Mouse (Mus musculus) hindbrain, embryonic 16.5 days (tissue): ENCODE results near the gene Reep3. TPM values are rescaled to one million over a fixed set of nuclear protein-coding genes. Genes with fewer than 3 reads are reported as not detected.

ENCODE experiments used
- ATAC-seq: fragments of 200-750 bp; cut with Nextera tagmentation; 2 replicates; pipeline ENCODE4 v1.8.0; 2017; ENCODE audit warnings: moderate TSS enrichment, moderate library complexity
- H3K27ac ChIP-seq: fragments of 300-500 bp; sonication (generic); 2 replicates; pipeline ENCODE4 v1.5.1; 2014; ENCODE audit warnings: low read depth, mild to moderate bottlenecking, control low read depth, low read length, moderate library complexity
- H3K27me3 ChIP-seq: fragments of 300-500 bp; sonication (generic); replicated peaks from 2 replicates; pipeline ENCODE4 v1.6.1; 2014; ENCODE audit warnings: low read length; ENCODE audit not compliant: control insufficient read depth, insufficient read depth
- H3K36me3 ChIP-seq: fragments of 300-500 bp; sonication (generic); 2 replicates; pipeline ENCODE4 v1.6.1; 2014; ENCODE audit warnings: mild to moderate bottlenecking, low read length, moderate library complexity, mixed read lengths; ENCODE audit not compliant: control insufficient read depth, insufficient read depth
- H3K4me1 ChIP-seq: fragments of 300-500 bp; sonication (generic); 2 replicates; pipeline ENCODE4 v1.6.1; 2014; ENCODE audit warnings: low read depth, low read length; ENCODE audit not compliant: control insufficient read depth, insufficient read depth
- H3K4me2 ChIP-seq: fragments of 300-500 bp; sonication (generic); 2 replicates; pipeline ENCODE4 v1.6.1; 2014; ENCODE audit warnings: mild to moderate bottlenecking, low read length, control low read depth, moderate library complexity
- H3K4me3 ChIP-seq: fragments of 300-500 bp; sonication (generic); 2 replicates; pipeline ENCODE4 v1.5.1; 2014; ENCODE audit warnings: mild to moderate bottlenecking, low read length, control low read depth, moderate library complexity
- H3K9ac ChIP-seq: fragments of 300-500 bp; sonication (generic); 2 replicates; pipeline ENCODE4 v1.6.1; 2014; ENCODE audit warnings: low read depth, mild to moderate bottlenecking, control low read depth, low read length, moderate library complexity
- H3K9me3 ChIP-seq: fragments of 300-500 bp; sonication (generic); 2 replicates; pipeline ENCODE4 v1.6.1; 2014; ENCODE audit warnings: mild to moderate bottlenecking, low read length, moderate library complexity; ENCODE audit not compliant: control insufficient read depth
- WGBS: fragments of 180-500 bp; shearing (Covaris S2); extraction: QIAGEN DNeasy Blood & Tissue Kit; methylation state at CpG from one replicate; pipeline ENCODE4 v1.1.7; 2014; 5-methylcytosine and 5-hydroxymethylcytosine counted together
- polyA plus RNA-seq: library from polyadenylated mRNA; unstranded; fragments of >200 nt; fragmentation: Nextera tagmentation; extraction: Ambion mirVana; gene quantifications from 2 replicates; pipeline ENCODE4 v1.2.1, GENCODE M21; 2015

The Reep3 gene
- polyA plus RNA-seq, 1 experiment from 2014 or later, result 32.7 TPM

DNA sequence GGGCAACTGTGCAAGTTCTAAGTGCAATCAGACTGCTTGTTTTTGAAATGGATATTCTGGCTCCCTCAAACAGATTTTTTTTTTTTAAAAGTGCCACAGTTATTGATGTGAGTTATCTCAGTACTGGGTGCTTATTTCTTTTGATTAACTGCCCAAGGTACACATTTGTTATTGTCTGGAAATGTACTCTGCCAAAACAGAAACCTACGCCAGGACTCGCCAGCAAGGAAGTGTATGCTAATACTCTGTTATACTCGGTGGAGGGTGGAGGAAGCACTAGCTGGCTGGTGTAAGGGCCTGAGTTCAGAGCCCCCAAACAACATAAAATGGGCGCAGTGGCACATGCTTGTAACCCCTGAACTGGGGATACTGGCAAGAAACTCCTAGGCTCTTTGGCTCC lies 34.9 kb downstream of the Reep3 start:
- peak overlapping the region; percentile 31 for H3K4me2 ChIP-seq
- H3K4me3 ChIP-seq, result no peak overlapping the region
- H3K4me1 ChIP-seq, result peaks cover 26% of the 10 kb centered on the region
- H3K27me3 ChIP-seq, result no peaks in the 10 kb centered on the region
- no peak overlapping the region for H3K9ac ChIP-seq
- H3K36me3 ChIP-seq, result no peaks in the 10 kb centered on the region
- peak; percentile 13; the same call in 1 of the 2 replicates for ATAC-seq
- 44% methylated on average over 4 of the region's 4 CpGs for WGBS
- peak overlapping the region; percentile 71 for H3K27ac ChIP-seq
- no peaks in the 10 kb centered on the region for H3K9me3 ChIP-seq

DNA sequence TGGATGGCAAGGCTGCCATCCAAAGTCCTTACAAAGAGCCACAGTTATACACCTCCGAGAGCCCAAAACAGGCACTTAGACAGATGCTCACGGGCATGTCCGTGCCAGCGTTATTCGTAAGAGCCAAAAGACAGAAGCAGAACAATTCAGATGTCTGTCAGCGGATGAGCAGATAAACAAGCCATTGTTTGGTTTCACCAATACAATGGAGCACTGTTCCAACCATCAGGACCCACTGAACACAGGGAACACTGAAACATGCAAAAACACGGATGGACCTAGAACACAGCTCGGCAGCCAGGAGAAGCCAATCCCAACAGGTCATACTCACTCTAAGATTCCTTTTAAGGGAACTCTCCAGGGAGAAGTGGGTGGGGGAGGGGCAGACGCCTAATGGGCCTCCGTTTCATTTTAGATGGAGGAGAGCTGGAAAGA lies 35.4 kb downstream of the Reep3 start:
- Histone ChIP-seq H3K4me3 (no peak overlapping the region), H3K36me3 (no peaks in the 10 kb centered on the region), H3K9me3 (no peaks in the 10 kb centered on the region), H3K27me3 (no peaks in the 10 kb centered on the region), H3K27ac (peak overlapping the region; percentile 71), H3K9ac (peak overlapping the region; percentile 9; the same call in 1 of the 2 replicates), H3K4me1 (peaks cover 24% of the 10 kb centered on the region), H3K4me2 (peak overlapping the region; percentile 31)
- no peak; the same call in 1 of the 2 replicates for ATAC-seq
- WGBS, result 19% methylated on average over 10 of the region's 10 CpGs

DNA sequence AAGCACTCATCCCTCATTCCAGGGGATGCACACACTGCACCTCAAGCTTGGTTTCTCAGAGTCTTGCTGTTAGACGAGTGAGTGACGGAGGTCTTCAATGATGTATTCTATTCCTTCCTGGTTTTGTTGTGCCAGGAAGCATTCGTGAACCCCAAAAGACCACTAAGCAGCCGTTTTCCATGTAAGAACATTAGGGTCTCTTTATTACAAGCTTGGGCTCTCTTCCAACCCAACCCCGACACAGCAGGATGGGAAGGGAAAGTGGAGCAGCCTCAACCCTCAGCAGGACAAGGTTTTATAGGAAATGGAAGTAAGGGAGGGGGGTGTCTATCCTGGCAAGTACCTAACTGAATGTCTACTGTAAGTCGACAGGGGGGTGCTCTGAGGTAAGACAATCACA lies 38.0 kb downstream of the Reep3 start:
- Histone ChIP-seq H3K9me3 (no peaks in the 10 kb centered on the region), H3K4me1 (peaks cover 20% of the 10 kb centered on the region), H3K36me3 (no peaks in the 10 kb centered on the region), H3K4me2 (0 out of 2 replicates have a peak overlapping the region, but pooled peaks have one; percentile 8), H3K4me3 (no peak overlapping the region), H3K27ac (peak overlapping the region; percentile 26), H3K9ac (no peak overlapping the region), H3K27me3 (no peaks in the 10 kb centered on the region)
- WGBS, result 49% methylated on average over 6 of the region's 6 CpGs
- peak; percentile 49; the same call in 1 of the 2 replicates for ATAC-seq

DNA sequence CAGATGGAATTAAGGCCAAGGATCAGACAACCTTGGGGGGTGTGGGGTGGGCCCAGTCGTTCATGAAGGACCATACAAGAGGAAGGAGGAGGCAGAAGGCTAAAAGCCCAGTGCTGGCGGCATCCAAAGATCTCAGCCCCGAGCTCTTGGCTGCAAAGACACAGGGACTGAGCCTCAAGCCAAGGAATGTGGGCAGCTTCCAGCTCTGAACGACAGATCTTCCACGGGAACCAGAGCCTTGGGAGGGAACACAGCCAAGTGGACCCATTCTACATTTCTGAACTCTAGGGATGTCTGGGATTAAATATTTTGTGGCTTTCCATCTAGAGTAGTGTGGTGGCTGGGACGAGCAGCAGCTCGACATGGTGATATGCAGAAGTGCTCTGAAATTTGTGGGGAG lies 38.4 kb downstream of the Reep3 start:
- peaks cover 20% of the 10 kb centered on the region for H3K4me1 ChIP-seq
- no peaks in the 10 kb centered on the region for H3K9me3 ChIP-seq
- peak; percentile 69; the same call in 1 of the 2 replicates for ATAC-seq
- WGBS, result 49% methylated on average over 7 of the region's 7 CpGs
- peak overlapping the region; percentile 51 for H3K27ac ChIP-seq
- H3K4me2 ChIP-seq, result no peak overlapping the region
- no peak overlapping the region for H3K4me3 ChIP-seq
- H3K36me3 ChIP-seq, result no peaks in the 10 kb centered on the region
- H3K27me3 ChIP-seq, result no peaks in the 10 kb centered on the region
- no peak overlapping the region for H3K9ac ChIP-seq

- no peak overlapping the region for H3K4me2 ChIP-seq
- H3K36me3 ChIP-seq, result no peaks in the 10 kb centered on the region
- H3K27ac ChIP-seq, result peak overlapping the region; percentile 51
- WGBS, result 86% methylated on average over 6 of the region's 6 CpGs
- no peaks in the 10 kb centered on the region for H3K27me3 ChIP-seq
- H3K9ac ChIP-seq, result no peak overlapping the region
- H3K4me3 ChIP-seq, result no peak overlapping the region
- peaks cover 20% of the 10 kb centered on the region for H3K4me1 ChIP-seq
- H3K9me3 ChIP-seq, result no peaks in the 10 kb centered on the region
- no peak for ATAC-seq
These were observed 39.0 kb downstream of the Reep3 start for GRCm38 (mm10) chr10:67057696-67058095.

- Histone ChIP-seq H3K27ac (no peak overlapping the region), H3K9ac (no peak overlapping the region), H3K36me3 (no peaks in the 10 kb centered on the region), H3K4me3 (no peak overlapping the region), H3K4me2 (no peak overlapping the region), H3K4me1 (peaks cover 20% of the 10 kb centered on the region), H3K9me3 (no peaks in the 10 kb centered on the region), H3K27me3 (no peaks in the 10 kb centered on the region)
- ATAC-seq, result no peak
These were observed 39.5 kb downstream of the Reep3 start for GRCm38 (mm10) chr10:67057208-67057607.

DNA sequence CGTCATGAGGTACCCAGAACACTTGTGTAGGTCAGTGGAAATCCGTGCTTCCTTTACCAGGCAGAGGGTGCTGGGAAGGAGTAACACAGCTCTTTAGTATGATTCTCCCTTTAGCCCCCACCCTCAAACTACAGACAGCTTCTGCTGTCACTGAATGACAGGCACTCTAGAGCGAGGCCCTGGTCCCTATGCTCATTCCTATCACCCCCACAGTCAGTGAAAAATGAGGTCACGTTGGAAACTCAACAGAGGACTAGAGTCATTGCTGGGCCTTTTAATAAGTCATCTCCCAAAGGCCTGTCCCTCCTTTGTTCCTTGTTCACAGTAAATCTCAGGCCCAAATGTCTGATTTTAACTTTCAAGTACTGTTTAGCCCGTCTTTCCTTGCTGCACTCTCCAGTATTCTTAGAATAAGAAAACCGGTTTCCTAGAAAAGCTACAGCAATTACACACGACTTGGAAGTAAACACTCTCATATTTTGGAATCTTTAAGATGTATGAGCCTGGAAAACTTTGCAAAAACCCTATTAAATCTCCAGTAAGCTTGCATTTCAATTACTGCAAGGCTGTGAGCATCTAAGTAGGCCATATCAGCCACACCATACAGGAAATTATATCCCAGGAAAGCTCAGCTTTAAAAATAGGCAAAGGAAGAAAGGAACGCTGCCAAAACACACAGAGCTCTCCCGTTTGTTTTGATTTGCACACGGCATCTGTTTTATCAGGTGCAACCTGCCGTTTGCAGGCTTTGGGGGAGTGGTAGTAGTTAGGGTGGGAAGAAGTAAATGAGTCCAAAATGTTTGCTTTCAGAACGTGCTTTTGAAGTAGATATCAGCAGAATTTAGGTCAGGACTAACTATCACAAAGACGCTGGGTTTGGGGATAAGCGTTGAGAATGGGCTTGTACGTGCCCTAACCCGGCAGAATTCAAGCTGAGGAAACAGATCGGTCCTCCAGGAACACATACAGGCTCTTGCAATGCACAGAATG lies 40.6 kb downstream of the Reep3 start:
- Histone ChIP-seq H3K36me3 (no peaks in the 10 kb centered on the region), H3K4me2 (no peak overlapping the region), H3K4me1 (peaks cover 10% of the 10 kb centered on the region), H3K9ac (no peak overlapping the region), H3K9me3 (no peaks in the 10 kb centered on the region), H3K4me3 (no peak overlapping the region), H3K27ac (peak overlapping the region; percentile 9), H3K27me3 (no peaks in the 10 kb centered on the region)
- no peak for ATAC-seq
- WGBS, result 57% methylated on average over 17 of the region's 17 CpGs

GRCm38 (mm10) chr10:67053475-67053874 lies 43.3 kb downstream of the Reep3 start:
- H3K4me3 ChIP-seq, result no peak overlapping the region
- H3K27me3 ChIP-seq, result no peaks in the 10 kb centered on the region
- ATAC-seq, result peak; percentile 88
- no peak overlapping the region for H3K9ac ChIP-seq
- H3K36me3 ChIP-seq, result no peaks in the 10 kb centered on the region
- 21% methylated on average over 9 of the region's 9 CpGs for WGBS
- H3K4me2 ChIP-seq, result no peak overlapping the region
- 0 out of 2 replicates have a peak overlapping the region, but pooled peaks have one; percentile 44 for H3K27ac ChIP-seq
- peaks cover 5% of the 10 kb centered on the region for H3K4me1 ChIP-seq
- no peaks in the 10 kb centered on the region for H3K9me3 ChIP-seq

GRCm38 (mm10) chr10:67052429-67052828 lies 44.3 kb downstream of the Reep3 start:
- Histone ChIP-seq H3K36me3 (no peaks in the 10 kb centered on the region), H3K9me3 (no peaks in the 10 kb centered on the region), H3K4me3 (no peak overlapping the region), H3K9ac (no peak overlapping the region), H3K4me1 (peaks cover 5% of the 10 kb centered on the region), H3K4me2 (no peak overlapping the region), H3K27me3 (no peaks in the 10 kb centered on the region), H3K27ac (0 out of 2 replicates have a peak overlapping the region, but pooled peaks have one; percentile 44)
- WGBS, result 81% methylated on average over 9 of the region's 9 CpGs
- no peak for ATAC-seq
